Mouse (Mus musculus) lung, postnatal 0 days (tissue): ENCODE data around the gene Clrn2.

Experiments used
- CTCF ChIP-seq: IDR thresholded peaks from 2 replicates; pipeline ENCODE4 v1.5.1; 2016; ENCODE audit warnings: antibody characterized with exemption, mild to moderate bottlenecking
- EP300 ChIP-seq: IDR thresholded peaks from 2 replicates; pipeline ENCODE4 v1.6.1; 2016; ENCODE audit warnings: antibody characterized with exemption, mild to moderate bottlenecking, control low read depth

- TF ChIP-seq CTCF (no peak), EP300 (0 out of 2 replicates have a peak, but pooled peaks have one; percentile 20)
These were observed 29.1 kb downstream of the Clrn2 start for GRCm38 (mm10) chr5:45482607-45483006.
